Mouse (Mus musculus) A20 (cell line): ENCODE data around the gene Carm1.
A peak's percentile ranks its signal among the peaks of the same experiment; 100 is the strongest.
"Not testable (repeated sequence)": the region's sequence is repeated elsewhere in the genome, so short reads cannot be mapped to it uniquely, and the experiment has no call there.

ENCODE experiments used
- DNase-seq: peaks from one replicate; pipeline ENCODE4 v3.0.0-alpha.2; 2011; ENCODE audit warnings: low read depth, low spot score

Gene Carm1

GRCm38 (mm10) chr9:21537009-21537408, 9.7 kb upstream of the Carm1 start:
- no peak for DNase-seq

- DNase-seq = peak; percentile 44
Observed at GRCm38 (mm10) chr9:21539981-21540753, 6.5 kb upstream of the Carm1 start.

GRCm38 (mm10) chr9:21542001-21542400, 4.7 kb upstream of the Carm1 start:
- not testable (repeated sequence) for DNase-seq

- no peak for DNase-seq
Observed at GRCm38 (mm10) chr9:21545351-21545915, 1.3 kb upstream of the Carm1 start.

- DNase-seq = peak; percentile 92
Observed at GRCm38 (mm10) chr9:21545916-21546788, 542 bp upstream of the Carm1 start.

GRCm38 (mm10) chr9:21547075-21547941, 614 bp downstream of the Carm1 start:
- DNase-seq = peak; percentile 35

GRCm38 (mm10) chr9:21551049-21551448, 4.4 kb downstream of the Carm1 start:
- no peak for DNase-seq

GRCm38 (mm10) chr9:21553607-21554273, 7.0 kb downstream of the Carm1 start:
- DNase-seq = no peak

- no peak for DNase-seq
Observed at GRCm38 (mm10) chr9:21555198-21555742, 8.6 kb downstream of the Carm1 start.

- no peak for DNase-seq
Observed at GRCm38 (mm10) chr9:21556996-21557395, 10.3 kb downstream of the Carm1 start.

GRCm38 (mm10) chr9:21557556-21557955, 10.9 kb downstream of the Carm1 start:
- no peak for DNase-seq

- DNase-seq = no peak
Observed at GRCm38 (mm10) chr9:21558366-21558765, 11.7 kb downstream of the Carm1 start.

GRCm38 (mm10) chr9:21559151-21559550, 12.5 kb downstream of the Carm1 start:
- DNase-seq = no peak

GRCm38 (mm10) chr9:21564420-21564819, 17.7 kb downstream of the Carm1 start:
- DNase-seq = no peak

- DNase-seq = no peak
Observed at GRCm38 (mm10) chr9:21565004-21565586, 18.4 kb downstream of the Carm1 start.

- no peak for DNase-seq
Observed at GRCm38 (mm10) chr9:21566538-21566937, 19.8 kb downstream of the Carm1 start.

GRCm38 (mm10) chr9:21567051-21567450, 20.4 kb downstream of the Carm1 start:
- DNase-seq = no peak

GRCm38 (mm10) chr9:21568657-21569255, 22.1 kb downstream of the Carm1 start:
- no peak for DNase-seq

GRCm38 (mm10) chr9:21574012-21574801, 27.5 kb downstream of the Carm1 start:
- DNase-seq = no peak
